Mouse (Mus musculus) stomach, postnatal 0 days (tissue): ENCODE results near the gene Qprt. TPM values are rescaled to one million over a fixed set of nuclear protein-coding genes. Genes with fewer than 3 reads are reported as not detected.

Source experiments
- ATAC-seq: fragments of 200-750 bp; cut with Nextera tagmentation; 2 replicates; pipeline ENCODE4 v1.8.0; 2017; ENCODE audit not compliant: low FRiP score, low TSS enrichment
- DNase-seq: peaks from one replicate; pipeline ENCODE4 v3.0.0-alpha.2; 2016; ENCODE audit warnings: low spot score
- H3K27ac ChIP-seq: fragments of 300-500 bp; sonication (generic); replicated peaks from 2 replicates; pipeline ENCODE4 v1.5.1; 2014; ENCODE audit warnings: mild to moderate bottlenecking, control low read depth
- H3K27me3 ChIP-seq: fragments of 300-500 bp; sonication (generic); 2 replicates; pipeline ENCODE4 v1.6.1; 2014; ENCODE audit warnings: low read length; ENCODE audit not compliant: control insufficient read depth, insufficient read depth
- H3K36me3 ChIP-seq: fragments of 300-500 bp; sonication (generic); 2 replicates; pipeline ENCODE4 v1.6.1; 2014; ENCODE audit warnings: low read length, mixed read lengths; ENCODE audit not compliant: control insufficient read depth, insufficient read depth
- H3K4me1 ChIP-seq: fragments of 300-500 bp; sonication (generic); replicated peaks from 2 replicates; pipeline ENCODE4 v1.6.1; 2014; ENCODE audit warnings: antibody characterized with exemption; ENCODE audit not compliant: control insufficient read depth, insufficient read depth
- H3K4me2 ChIP-seq: fragments of 300-500 bp; sonication (generic); replicated peaks from 2 replicates; pipeline ENCODE4 v1.6.1; 2014; ENCODE audit warnings: low read depth, mild to moderate bottlenecking, control low read depth, moderate library complexity
- H3K4me3 ChIP-seq: fragments of 300-500 bp; sonication (generic); 2 replicates; pipeline ENCODE4 v1.5.1; 2014; ENCODE audit warnings: low read depth, low read length, control low read depth
- H3K9ac ChIP-seq: fragments of 300-500 bp; sonication (generic); 2 replicates; pipeline ENCODE4 v1.6.1; 2014; ENCODE audit warnings: mild to moderate bottlenecking, low read length, control low read depth, mixed read lengths
- H3K9me3 ChIP-seq: fragments of 300-500 bp; sonication (generic); 2 replicates; pipeline ENCODE4 v1.6.1; 2016; ENCODE audit warnings: low read length; ENCODE audit not compliant: control insufficient read depth
- CTCF ChIP-seq: IDR thresholded peaks from 2 replicates; pipeline ENCODE4 v1.5.1; 2016; ENCODE audit warnings: antibody characterized with exemption, low read depth, mild to moderate bottlenecking, moderate library complexity
- EP300 ChIP-seq: optimal IDR thresholded peaks from 2 replicates; pipeline ENCODE3; 2016; ENCODE audit warnings: antibody characterized with exemption
- WGBS: fragments of 180-500 bp; shearing (Covaris S2); extraction: QIAGEN DNeasy Blood & Tissue Kit; methylation state at CpG from one replicate; pipeline ENCODE4 v1.1.7; 2014; 5-methylcytosine and 5-hydroxymethylcytosine counted together
- polyA plus RNA-seq: library from polyadenylated mRNA; unstranded; fragments of >200 nt; fragmentation: Nextera tagmentation; extraction: Ambion mirVana; gene quantifications from 2 replicates; pipeline ENCODE4 v1.2.1, GENCODE M21; 2015

Qprt gene
- polyA plus RNA-seq, 1 experiment from 2014 or later = 0.89 TPM

DNA sequence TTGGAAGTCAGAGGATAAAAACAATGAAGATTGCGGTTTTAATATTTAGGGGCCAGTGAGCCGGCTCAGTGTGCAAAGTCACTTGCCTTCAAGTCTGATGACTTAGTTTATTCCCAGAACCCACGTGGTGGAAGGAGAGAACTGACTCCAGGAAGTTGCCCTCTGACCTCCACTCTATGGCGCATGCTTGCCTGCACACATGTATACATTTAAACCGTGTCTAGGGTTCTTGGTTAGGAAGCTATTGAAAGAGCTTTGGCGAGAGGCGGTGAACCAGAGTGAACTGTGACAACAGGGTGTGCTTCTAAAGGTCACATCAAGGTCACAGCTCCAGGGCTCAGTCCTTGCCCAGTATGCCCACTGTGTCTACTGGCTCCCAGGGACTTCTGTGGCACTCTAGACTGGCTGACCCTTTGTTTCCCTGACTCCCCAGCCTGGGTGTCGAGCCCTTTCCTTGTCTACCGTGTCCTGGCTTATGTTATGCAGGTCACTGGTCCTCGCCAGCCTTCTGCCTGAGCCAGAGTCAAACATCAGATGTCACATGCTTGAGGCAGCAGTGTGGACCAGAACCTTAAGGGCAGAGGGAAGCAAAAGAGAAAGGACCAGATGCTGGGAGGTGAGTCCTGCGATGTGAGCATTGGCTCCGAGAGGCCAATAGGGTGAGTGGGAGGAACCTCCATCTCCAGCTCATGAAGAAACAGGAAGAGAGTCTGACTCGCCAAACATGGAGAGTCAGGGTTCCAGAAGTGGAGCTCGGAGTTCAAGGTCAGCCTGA, 3.2 kb downstream of the Qprt start:
- Histone ChIP-seq H3K27ac (no peak overlapping the region), H3K4me1 (no peaks in the 10 kb centered on the region), H3K27me3 (no peaks in the 10 kb centered on the region), H3K36me3 (no peaks in the 10 kb centered on the region), H3K4me3 (no peak overlapping the region), H3K9me3 (no peaks in the 10 kb centered on the region), H3K9ac (no peak overlapping the region), H3K4me2 (no peak overlapping the region)
- no peak for ATAC-seq
- 57% methylated on average over 14 of the region's 14 CpGs for WGBS
- no peak for DNase-seq
- TF ChIP-seq EP300 (no peak), CTCF (no peak)

DNA sequence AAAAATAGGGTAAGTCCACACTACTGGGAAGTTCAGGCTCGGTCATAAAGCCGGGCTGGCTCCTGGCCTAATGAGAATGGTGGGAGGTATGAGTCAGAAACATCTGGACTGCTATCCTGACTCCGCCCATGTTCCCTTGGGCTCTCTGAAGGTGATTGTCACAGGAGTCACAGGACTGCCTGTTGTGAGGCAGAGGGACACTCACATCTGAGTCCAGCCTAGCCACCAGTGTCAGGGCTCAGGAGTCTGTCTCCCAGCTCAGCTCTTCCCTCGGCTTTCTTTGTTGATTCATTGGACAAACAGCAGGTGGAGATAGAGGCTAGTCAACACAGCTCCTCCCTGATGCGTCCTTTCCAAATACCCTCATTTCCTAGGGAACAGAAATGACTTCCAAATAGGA, 4.1 kb downstream of the Qprt start:
- peak; percentile 52 for DNase-seq
- no peaks in the 10 kb centered on the region for H3K36me3 ChIP-seq
- WGBS = 23% methylated on average over 5 of the region's 5 CpGs
- TF ChIP-seq CTCF (peak; percentile 60), EP300 (no peak)
- ATAC-seq = peak; percentile 55
- H3K4me2 ChIP-seq = no peak overlapping the region
- no peak overlapping the region for H3K4me3 ChIP-seq
- H3K9me3 ChIP-seq = no peaks in the 10 kb centered on the region
- no peaks in the 10 kb centered on the region for H3K27me3 ChIP-seq
- no peak overlapping the region for H3K9ac ChIP-seq
- H3K27ac ChIP-seq = no peak overlapping the region
- H3K4me1 ChIP-seq = no peaks in the 10 kb centered on the region

DNA sequence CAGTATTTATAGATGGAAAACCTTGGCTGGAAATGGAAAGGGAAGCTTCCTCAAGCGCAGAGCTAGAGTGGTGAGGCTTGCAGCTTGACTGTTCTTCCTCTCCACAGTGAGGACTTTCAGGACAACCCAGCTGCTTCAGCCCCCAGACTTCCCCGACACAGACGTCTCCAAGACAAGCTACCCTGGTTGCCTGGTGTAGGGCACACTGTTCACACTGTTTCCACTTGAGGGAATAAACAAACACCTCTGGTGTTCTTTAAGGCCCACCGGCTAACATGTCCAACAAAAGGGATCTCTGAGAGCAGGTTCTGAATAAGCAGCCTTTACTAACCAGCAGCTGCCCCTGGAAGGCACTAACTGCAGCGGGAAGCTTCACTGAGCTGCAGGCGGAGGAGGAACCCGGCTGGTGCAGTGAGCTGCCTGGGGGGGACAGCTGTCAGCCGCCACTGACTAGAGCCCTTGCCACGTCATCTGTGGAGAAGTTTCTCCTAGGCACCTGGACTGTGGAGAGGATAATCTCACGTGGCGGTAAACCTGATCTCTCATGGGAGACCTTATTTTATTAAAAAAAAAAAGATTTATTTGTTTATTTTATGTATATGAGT, 5.6 kb downstream of the Qprt start:
- Histone ChIP-seq H3K4me1 (no peaks in the 10 kb centered on the region), H3K9me3 (no peaks in the 10 kb centered on the region), H3K9ac (no peak overlapping the region), H3K4me2 (no peak overlapping the region), H3K27ac (no peak overlapping the region), H3K4me3 (no peak overlapping the region), H3K27me3 (no peaks in the 10 kb centered on the region), H3K36me3 (no peaks in the 10 kb centered on the region)
- WGBS = 62% methylated on average over 11 of the region's 11 CpGs
- ATAC-seq (no peak), DNase-seq (no peak)
- TF ChIP-seq EP300 (no peak), CTCF (no peak)

DNA sequence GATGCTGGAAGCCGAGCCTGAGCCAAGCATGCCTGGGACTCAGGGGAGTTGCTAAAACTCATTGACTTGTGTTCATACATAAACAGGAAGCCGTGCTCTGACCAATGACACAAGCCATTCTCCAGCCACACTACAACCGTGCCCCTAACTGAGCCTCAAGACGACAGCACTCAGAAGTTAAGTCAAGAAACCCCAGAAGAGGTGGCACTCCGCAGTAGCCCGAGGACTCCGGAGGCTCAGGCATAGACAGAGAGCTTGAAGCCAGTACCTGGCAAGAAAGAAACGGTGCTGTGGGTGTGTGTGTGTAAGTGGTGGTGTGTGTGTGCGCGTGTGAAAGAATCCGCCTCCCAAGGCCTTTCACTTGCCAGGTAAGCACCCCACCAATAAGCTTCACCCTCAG, 7.1 kb downstream of the Qprt start:
- no peak for ATAC-seq
- H3K27me3 ChIP-seq = no peaks in the 10 kb centered on the region
- no peak overlapping the region for H3K9ac ChIP-seq
- H3K27ac ChIP-seq = no peak overlapping the region
- H3K4me1 ChIP-seq = no peaks in the 10 kb centered on the region
- no peak overlapping the region for H3K4me3 ChIP-seq
- WGBS = 70% methylated on average over 11 of the region's 11 CpGs
- no peaks in the 10 kb centered on the region for H3K36me3 ChIP-seq
- H3K4me2 ChIP-seq = no peak overlapping the region
- DNase-seq = no peak
- no peaks in the 10 kb centered on the region for H3K9me3 ChIP-seq
- TF ChIP-seq EP300 (no peak), CTCF (no peak)

DNA sequence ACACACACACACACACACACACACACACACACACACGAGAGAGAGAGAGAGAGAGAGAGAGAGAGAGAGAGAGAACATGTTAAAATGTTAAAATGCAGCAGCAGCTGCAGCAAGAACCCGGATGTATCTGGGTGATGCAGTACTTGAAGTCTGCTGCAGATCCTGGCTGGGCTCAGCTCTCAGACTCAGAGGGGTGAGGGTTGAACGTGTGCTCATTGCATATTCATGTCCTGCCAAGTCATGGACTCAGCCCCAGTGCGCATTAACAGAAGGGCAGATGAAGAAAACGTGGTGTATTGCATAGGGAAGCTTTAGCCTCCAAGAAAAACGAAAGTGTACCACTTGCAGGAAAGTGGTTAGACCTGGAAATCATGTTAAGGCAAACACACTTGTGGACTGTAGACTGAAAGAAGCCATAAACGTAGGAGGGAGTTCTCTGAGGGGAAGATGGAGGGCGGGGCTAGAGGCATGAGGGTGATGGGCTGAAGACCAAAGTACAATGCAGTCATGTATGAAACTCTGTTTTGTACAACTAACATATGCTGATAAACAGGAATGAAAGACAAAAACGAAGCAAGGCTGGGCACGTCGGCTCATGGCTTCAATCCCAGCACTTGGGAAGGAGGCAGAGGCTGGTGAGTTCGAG, 8.3 kb downstream of the Qprt start:
- Histone ChIP-seq H3K36me3 (no peaks in the 10 kb centered on the region), H3K9me3 (no peaks in the 10 kb centered on the region), H3K4me1 (no peaks in the 10 kb centered on the region), H3K4me2 (no peak overlapping the region), H3K9ac (no peak overlapping the region), H3K4me3 (no peak overlapping the region), H3K27me3 (no peaks in the 10 kb centered on the region), H3K27ac (no peak overlapping the region)
- TF ChIP-seq CTCF (no peak), EP300 (no peak)
- ATAC-seq = no peak
- WGBS = 41% methylated on average over 11 of the region's 12 CpGs
- DNase-seq = no peak
